Mouse (Mus musculus) cortical plate, adult 2 months (tissue): ENCODE measurements around the gene Gm28539.

Experiments used
- CTCF ChIP-seq: fragments of 200-500 bp; IDR thresholded peaks from 2 replicates; pipeline ENCODE4 v1.5.1; 2011; ENCODE audit warnings: mild to moderate bottlenecking, control low read depth, low read length; ENCODE audit not compliant: insufficient read depth; ENCODE audit errors: extremely low read depth
- POLR2A ChIP-seq: fragments of 200-500 bp; IDR thresholded peaks from 2 replicates; pipeline ENCODE4 v1.6.1; 2011; ENCODE audit warnings: mild to moderate bottlenecking, low read length, control low read depth; ENCODE audit not compliant: insufficient read depth; ENCODE audit errors: extremely low read depth

GRCm38 (mm10) chr16:18836468-18837208, at the start of gene Gm28539, which contains the start of gene 2510002D24Rik:
- no peak for TF ChIP-seq CTCF
- TF ChIP-seq POLR2A = peak; percentile 83
